Mouse (Mus musculus): ENCODE measurements around the gene Aipl1.

GRCm38 (mm10) chr11:72031353-72031752 is 6.0 kb downstream of the Aipl1 start:
- TF ChIP-seq POLR2A (IDR thresholded peaks at IDR 0.05; ENCODE audit: borderline replicate concordance, insufficient read depth, low read length) = no peak
- no peak for TF ChIP-seq CTCF (IDR thresholded peaks at IDR 0.05; ENCODE audit: borderline replicate concordance, insufficient read depth, low read depth, low read length)
